Mouse (Mus musculus): ENCODE results near the gene Ush1c. TPM values are rescaled to one million over a fixed set of nuclear protein-coding genes. Genes with fewer than 3 reads are reported as not detected.

The Ush1c gene
- polyA plus RNA-seq, 1 experiment from 2014 or later = 15.2 TPM

DNA sequence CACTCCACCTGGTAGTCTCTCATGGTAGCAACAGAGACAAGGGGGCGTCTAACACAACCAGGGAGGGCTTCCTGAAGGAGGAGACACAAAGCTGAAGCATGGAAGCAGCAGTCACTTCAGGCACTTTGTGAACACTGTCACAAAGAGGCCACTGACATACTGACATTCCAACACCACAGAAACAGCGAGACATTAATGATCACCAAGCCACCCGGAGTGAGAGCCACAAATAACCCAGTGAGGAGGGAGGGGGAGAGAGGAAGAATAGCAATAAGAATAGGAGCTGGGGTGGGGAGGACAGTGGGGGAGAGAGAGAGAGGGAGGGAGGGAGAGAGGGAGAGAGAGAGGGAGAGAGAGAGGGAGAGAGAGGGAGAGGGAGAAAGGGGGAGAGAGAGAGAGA is 76.7 kb downstream of the Ush1c start:
- H3K4me1 ChIP-seq = no peaks in the 10 kb centered on the region
- ATAC-seq (ENCODE audit: insufficient read depth, low FRiP score, low read depth) = no peak
- 49% methylated on average over 3 of the region's 3 CpGs for WGBS
- no peaks in the 10 kb centered on the region for H3K9me3 ChIP-seq
- no peaks in the 10 kb centered on the region for H3K36me3 ChIP-seq
- H3K27me3 ChIP-seq (replicated peaks) = no peaks in the 10 kb centered on the region
- no peak overlapping the region for H3K4me3 ChIP-seq (replicated peaks)
- no peak overlapping the region for H3K27ac ChIP-seq
- no peak overlapping the region for H3K9ac ChIP-seq
- no peak overlapping the region for H3K4me2 ChIP-seq

DNA sequence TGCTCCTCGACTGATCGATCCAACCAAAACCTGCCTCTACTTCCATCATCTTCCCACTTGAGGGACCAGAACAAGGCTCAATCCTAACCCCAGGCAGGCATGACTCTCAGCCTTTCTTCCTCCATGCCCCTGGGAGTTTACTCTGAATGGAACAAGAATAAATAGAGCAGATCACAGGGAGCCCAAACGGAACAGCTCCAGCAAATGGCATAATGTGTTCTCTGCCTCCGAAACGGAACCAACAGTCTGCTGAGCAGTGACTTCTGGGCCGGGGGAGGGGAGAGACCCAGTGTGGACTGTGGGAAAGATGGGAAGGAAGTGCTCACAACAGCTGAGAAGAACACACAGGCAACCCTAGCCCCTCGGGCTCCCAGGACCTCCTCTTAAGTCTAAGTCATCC is 80.6 kb downstream of the Ush1c start:
- H3K9me3 ChIP-seq = no peaks in the 10 kb centered on the region
- no peaks in the 10 kb centered on the region for H3K4me1 ChIP-seq
- H3K27ac ChIP-seq = no peak overlapping the region
- no peak overlapping the region for H3K4me2 ChIP-seq
- H3K4me3 ChIP-seq (replicated peaks) = no peak overlapping the region
- ATAC-seq (ENCODE audit: insufficient read depth, low FRiP score, low read depth) = no peak
- H3K9ac ChIP-seq = no peak overlapping the region
- WGBS = 63% methylated on average over 7 of the region's 7 CpGs
- H3K27me3 ChIP-seq (replicated peaks) = no peaks in the 10 kb centered on the region
- no peaks in the 10 kb centered on the region for H3K36me3 ChIP-seq

GRCm38 (mm10) chr7:46154498-46155488 is 83.5 kb downstream of the Ush1c start:
- no peak for ATAC-seq (ENCODE audit: insufficient read depth, low FRiP score, low read depth)
- 73% methylated on average over 18 of the region's 18 CpGs for WGBS

DNA sequence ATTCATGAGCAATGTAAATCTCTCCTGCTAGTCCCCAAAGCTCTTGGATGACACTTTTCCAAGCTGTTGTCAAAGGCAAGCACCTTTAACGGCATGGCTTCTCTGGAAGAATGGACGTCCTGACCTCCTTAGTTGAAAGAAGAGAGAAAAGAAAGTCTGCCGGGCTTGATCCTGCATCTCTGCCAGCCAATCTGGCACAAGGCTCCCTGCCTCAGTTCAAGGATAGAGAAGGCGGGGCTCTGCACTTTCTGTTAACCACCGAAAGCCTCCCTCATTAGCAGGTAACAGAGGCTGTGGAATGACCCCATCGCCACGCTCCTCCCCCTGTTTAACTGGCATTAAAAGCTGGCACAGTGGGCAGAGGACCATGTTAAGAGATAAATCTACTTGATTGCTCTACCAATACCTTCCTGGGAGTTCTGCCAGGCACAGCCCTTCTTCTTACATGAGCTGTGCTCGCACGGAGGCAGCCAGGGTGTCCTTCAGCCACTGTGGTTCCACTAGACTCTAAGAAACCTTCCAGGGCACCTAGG is 85.4 kb downstream of the Ush1c start:
- no peaks in the 10 kb centered on the region for H3K4me1 ChIP-seq
- no peak for ATAC-seq (ENCODE audit: insufficient read depth, low FRiP score, low read depth)
- H3K9me3 ChIP-seq = no peaks in the 10 kb centered on the region
- no peak overlapping the region for H3K9ac ChIP-seq
- H3K36me3 ChIP-seq = no peaks in the 10 kb centered on the region
- no peaks in the 10 kb centered on the region for H3K27me3 ChIP-seq (replicated peaks)
- 66% methylated on average over 9 of the region's 9 CpGs for WGBS
- H3K27ac ChIP-seq = no peak overlapping the region
- no peak overlapping the region for H3K4me2 ChIP-seq
- no peak overlapping the region for H3K4me3 ChIP-seq (replicated peaks)

More at GRCm38 (mm10) chr7:46154498-46155488, 83.5 kb downstream of the Ush1c start:
- no peak overlapping the region for H3K27ac ChIP-seq
- no peak overlapping the region for H3K4me3 ChIP-seq (replicated peaks)
- no peaks in the 10 kb centered on the region for H3K9me3 ChIP-seq
- no peak overlapping the region for H3K9ac ChIP-seq
- H3K27me3 ChIP-seq (replicated peaks) = no peaks in the 10 kb centered on the region
- H3K36me3 ChIP-seq = no peaks in the 10 kb centered on the region
- no peak overlapping the region for H3K4me2 ChIP-seq
- no peaks in the 10 kb centered on the region for H3K4me1 ChIP-seq

- ATAC-seq (ENCODE audit: insufficient read depth, low FRiP score, low read depth) = peak; percentile 68
- H3K36me3 ChIP-seq = no peaks in the 10 kb centered on the region
- H3K27me3 ChIP-seq (replicated peaks) = no peaks in the 10 kb centered on the region
- H3K9me3 ChIP-seq = no peaks in the 10 kb centered on the region
- H3K4me3 ChIP-seq (replicated peaks) = no peak overlapping the region
- no peak overlapping the region for H3K9ac ChIP-seq
- 75% methylated on average over 7 of the region's 7 CpGs for WGBS
- H3K27ac ChIP-seq = no peak overlapping the region
- no peak overlapping the region for H3K4me2 ChIP-seq
- no peaks in the 10 kb centered on the region for H3K4me1 ChIP-seq
Observed at GRCm38 (mm10) chr7:46147417-46147816, 90.9 kb downstream of the Ush1c start.

DNA sequence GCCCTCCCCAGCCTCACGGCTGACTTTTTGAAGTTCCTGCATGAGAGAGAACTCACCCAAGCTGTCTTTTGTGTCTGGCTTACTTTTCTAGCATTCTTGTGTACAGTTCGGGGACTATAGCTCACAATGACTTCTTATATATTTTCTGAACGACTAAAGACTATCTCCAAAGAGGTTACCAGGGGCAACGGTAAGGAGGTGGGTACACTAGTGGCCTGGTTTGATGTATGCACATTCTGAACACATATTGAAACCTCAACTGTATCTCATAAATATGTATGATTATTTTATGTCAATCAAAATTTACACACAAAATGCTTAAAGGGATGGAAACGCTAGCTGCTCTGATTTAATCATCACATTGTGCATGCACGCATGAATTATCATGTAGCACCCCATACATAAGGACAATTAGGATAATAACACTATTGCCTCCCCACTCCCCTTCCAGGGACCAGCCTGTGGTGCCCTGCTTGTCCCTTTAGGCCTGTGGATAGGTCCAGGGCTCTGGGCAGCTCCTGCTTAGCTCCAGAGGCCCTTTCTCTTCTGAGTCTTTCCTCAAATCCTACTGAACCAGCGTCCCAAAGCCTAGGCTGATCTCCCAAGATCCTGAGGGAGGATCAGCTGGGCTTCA is 91.5 kb downstream of the Ush1c start:
- no peaks in the 10 kb centered on the region for H3K4me1 ChIP-seq
- no peak for ATAC-seq (ENCODE audit: insufficient read depth, low FRiP score, low read depth)
- 81% methylated on average over 7 of the region's 7 CpGs for WGBS
- H3K27me3 ChIP-seq (replicated peaks) = no peaks in the 10 kb centered on the region
- H3K9ac ChIP-seq = no peak overlapping the region
- no peak overlapping the region for H3K4me2 ChIP-seq
- no peaks in the 10 kb centered on the region for H3K9me3 ChIP-seq
- H3K36me3 ChIP-seq = no peaks in the 10 kb centered on the region
- H3K4me3 ChIP-seq (replicated peaks) = no peak overlapping the region
- no peak overlapping the region for H3K27ac ChIP-seq

Other genes starting within 250 kb of the Ush1c start
- gene Abcc6, start 208.2 kb downstream of the Ush1c start, polyA plus RNA-seq (2015; fragmentation: Nextera tagmentation; extraction: Ambion mirVana) = 1.3 and 2.0 TPM in 2 replicates
- 44.7 and 54.1 TPM in 2 replicates for gene Nomo1, start 204.8 kb downstream of the Ush1c start, polyA plus RNA-seq (2015; fragmentation: Nextera tagmentation; extraction: Ambion mirVana)
- gene Kcnj11, start 137.7 kb downstream of the Ush1c start, polyA plus RNA-seq (2015; fragmentation: Nextera tagmentation; extraction: Ambion mirVana) = 1.0 and 2.0 TPM in 2 replicates
- gene Abcc8, start 58.5 kb downstream of the Ush1c start, polyA plus RNA-seq (2015; fragmentation: Nextera tagmentation; extraction: Ambion mirVana) = 11.1 and 17.8 TPM in 2 replicates
- 0.04 TPM in 2 replicates for gene Otog, start 2.5 kb upstream of the Ush1c start, polyA plus RNA-seq (2015; fragmentation: Nextera tagmentation; extraction: Ambion mirVana)
- 0.81 and 1.3 TPM in 2 replicates for gene Myod1, start 138.0 kb upstream of the Ush1c start, polyA plus RNA-seq (2015; fragmentation: Nextera tagmentation; extraction: Ambion mirVana)
- gene Kcnc1, start 158.0 kb upstream of the Ush1c start, polyA plus RNA-seq (2015; fragmentation: Nextera tagmentation; extraction: Ambion mirVana) = 0.34 and 0.87 TPM in 2 replicates